Mouse (Mus musculus) heart, embryonic 12.5 days (tissue): ENCODE results near the gene Cadm2. TPM values are rescaled to one million over a fixed set of nuclear protein-coding genes. Genes with fewer than 3 reads are reported as not detected.

Experiments
- ATAC-seq: fragments of 200-750 bp; cut with Nextera tagmentation; 2 replicates; pipeline ENCODE4 v1.8.0; 2017; ENCODE audit warnings: moderate TSS enrichment, moderate library complexity; ENCODE audit not compliant: insufficient number of reproducible peaks, low FRiP score
- H3K27ac ChIP-seq: fragments of 300-500 bp; sonication (generic); 2 replicates; pipeline ENCODE4 v1.5.1; 2016; ENCODE audit warnings: mild to moderate bottlenecking, moderate library complexity; ENCODE audit not compliant: poor library complexity, severe bottlenecking
- H3K27me3 ChIP-seq: fragments of 300-500 bp; sonication (generic); replicated peaks from 2 replicates; pipeline ENCODE4 v1.6.1; 2016; ENCODE audit warnings: mild to moderate bottlenecking, moderate library complexity
- H3K36me3 ChIP-seq: fragments of 300-500 bp; sonication (generic); 2 replicates; pipeline ENCODE4 v1.6.1; 2016; ENCODE audit warnings: mild to moderate bottlenecking, moderate library complexity
- H3K4me1 ChIP-seq: fragments of 300-500 bp; sonication (generic); replicated peaks from 2 replicates; pipeline ENCODE4 v1.6.1; 2016; ENCODE audit warnings: mild to moderate bottlenecking
- H3K4me2 ChIP-seq: fragments of 300-500 bp; sonication (generic); 2 replicates; pipeline ENCODE4 v1.6.1; 2016; ENCODE audit warnings: mild to moderate bottlenecking, moderate library complexity
- H3K4me3 ChIP-seq: fragments of 300-500 bp; sonication (generic); 2 replicates; pipeline ENCODE4 v1.5.1; 2016; ENCODE audit warnings: mild to moderate bottlenecking
- H3K9ac ChIP-seq: fragments of 300-500 bp; sonication (generic); 2 replicates; pipeline ENCODE4 v1.6.1; 2016; ENCODE audit warnings: mild to moderate bottlenecking, moderate library complexity
- H3K9me3 ChIP-seq: fragments of 300-500 bp; sonication (generic); replicated peaks from 2 replicates; pipeline ENCODE4 v1.6.1; 2016; ENCODE audit warnings: mild to moderate bottlenecking, moderate library complexity
- WGBS: fragments of 180-500 bp; shearing (Covaris S2); methylation state at CpG from one replicate; pipeline ENCODE4 v1.1.7; 2016; 5-methylcytosine and 5-hydroxymethylcytosine counted together
- polyA plus RNA-seq: library from polyadenylated mRNA; unstranded; fragments of >200 nt; fragmentation: Nextera tagmentation; extraction: Ambion mirVana; gene quantifications from 2 replicates; pipeline ENCODE4 v1.2.1, GENCODE M21; 2016

Cadm2 gene
- polyA plus RNA-seq, 1 experiment from 2014 or later: 0.26 TPM

DNA sequence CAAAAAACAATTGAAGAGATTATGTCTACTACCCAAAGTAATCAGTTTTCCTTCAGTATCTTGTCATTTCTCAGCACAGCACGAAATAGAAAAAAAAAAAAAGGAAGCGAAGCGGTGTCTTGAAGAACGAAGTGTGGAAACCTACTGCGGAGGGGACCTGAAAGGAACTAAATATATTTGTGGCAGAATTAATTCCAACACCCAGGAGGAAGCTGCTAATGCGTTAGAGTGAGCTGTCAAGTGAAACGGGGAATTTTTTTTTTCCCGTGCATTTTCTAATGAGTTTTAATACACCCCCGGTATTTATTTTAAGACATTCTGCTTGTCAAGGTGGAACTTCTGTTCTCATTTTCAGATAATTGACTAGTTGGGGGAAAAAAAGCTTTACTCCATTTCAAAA is 111.6 kb downstream of the Cadm2 start:
- Histone ChIP-seq H3K4me2 (no peak overlapping the region), H3K9me3 (no peaks in the 10 kb centered on the region), H3K9ac (no peak overlapping the region), H3K4me3 (no peak overlapping the region), H3K36me3 (no peaks in the 10 kb centered on the region), H3K4me1 (no peaks in the 10 kb centered on the region), H3K27me3 (no peaks in the 10 kb centered on the region), H3K27ac (no peak overlapping the region)
- 83% methylated on average over 9 of the region's 9 CpGs for WGBS
- no peak for ATAC-seq

DNA sequence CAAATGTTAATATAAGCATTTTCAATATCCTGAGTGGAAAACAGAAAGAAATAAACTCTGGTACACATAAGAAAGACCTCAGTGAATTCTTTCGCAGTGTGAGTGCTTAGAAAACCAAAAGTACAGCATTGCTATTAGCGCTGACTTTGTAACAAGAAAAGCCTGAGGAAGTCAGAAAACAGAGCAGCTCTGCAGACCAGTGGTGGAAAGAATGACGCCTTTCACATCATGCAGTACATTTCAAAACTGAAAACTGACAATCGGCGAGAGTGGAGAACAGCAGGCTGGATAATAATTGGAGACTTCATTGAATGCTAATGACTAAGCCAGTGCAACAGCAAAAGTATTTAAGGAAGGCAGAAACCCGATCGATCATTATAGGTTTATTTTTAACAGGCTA is 138.2 kb downstream of the Cadm2 start:
- 77% methylated on average over 7 of the region's 7 CpGs for WGBS
- Histone ChIP-seq H3K4me3 (no peak overlapping the region), H3K4me2 (no peak overlapping the region), H3K27me3 (no peaks in the 10 kb centered on the region), H3K9me3 (no peaks in the 10 kb centered on the region), H3K9ac (no peak overlapping the region), H3K36me3 (no peaks in the 10 kb centered on the region), H3K4me1 (no peaks in the 10 kb centered on the region), H3K27ac (no peak overlapping the region)
- no peak for ATAC-seq

GRCm38 (mm10) chr16:67467041-67467440 is 153.7 kb downstream of the Cadm2 start:
- WGBS: 80% methylated on average over 3 of the region's 3 CpGs
- ATAC-seq: no peak

DNA sequence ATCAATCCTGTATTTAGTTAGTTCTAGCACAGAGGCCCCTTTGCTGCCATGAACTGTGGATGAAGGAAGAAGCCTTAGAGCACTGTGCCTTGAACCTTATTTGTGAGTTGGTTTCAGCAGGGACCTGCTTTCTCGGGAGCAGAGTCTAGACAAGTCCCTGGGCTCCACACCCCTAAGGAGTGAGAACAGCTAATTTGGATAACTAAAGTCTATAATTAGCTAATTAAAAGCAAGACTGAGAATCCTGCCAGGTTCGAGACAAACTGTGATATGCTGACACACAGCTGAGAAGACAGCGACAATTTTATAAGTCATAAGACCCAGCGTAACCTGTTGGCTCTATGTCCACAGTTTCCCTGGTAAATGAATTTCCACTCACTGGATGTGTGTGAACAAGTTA is 184.4 kb downstream of the Cadm2 start:
- 76% methylated on average over 4 of the region's 4 CpGs for WGBS
- Histone ChIP-seq H3K9me3 (0 out of 2 replicates have a peak, but pooled peaks cover 3% of the 10 kb centered on the region), H3K27ac (no peak overlapping the region), H3K4me2 (no peak overlapping the region), H3K4me1 (no peaks in the 10 kb centered on the region), H3K4me3 (no peak overlapping the region), H3K36me3 (no peaks in the 10 kb centered on the region), H3K27me3 (no peaks in the 10 kb centered on the region), H3K9ac (no peak overlapping the region)
- no peak for ATAC-seq

More at GRCm38 (mm10) chr16:67467041-67467440, 153.7 kb downstream of the Cadm2 start:
- no peaks in the 10 kb centered on the region for H3K27me3 ChIP-seq
- H3K9me3 ChIP-seq: no peaks in the 10 kb centered on the region
- H3K4me1 ChIP-seq: no peaks in the 10 kb centered on the region
- H3K9ac ChIP-seq: no peak overlapping the region
- no peaks in the 10 kb centered on the region for H3K36me3 ChIP-seq
- no peak overlapping the region for H3K4me3 ChIP-seq
- H3K4me2 ChIP-seq: no peak overlapping the region
- H3K27ac ChIP-seq: no peak overlapping the region

GRCm38 (mm10) chr16:67425371-67425770 is 195.3 kb downstream of the Cadm2 start:
- WGBS: 88% methylated on average over 1 of the region's 1 CpGs
- H3K9me3 ChIP-seq: no peaks in the 10 kb centered on the region

DNA sequence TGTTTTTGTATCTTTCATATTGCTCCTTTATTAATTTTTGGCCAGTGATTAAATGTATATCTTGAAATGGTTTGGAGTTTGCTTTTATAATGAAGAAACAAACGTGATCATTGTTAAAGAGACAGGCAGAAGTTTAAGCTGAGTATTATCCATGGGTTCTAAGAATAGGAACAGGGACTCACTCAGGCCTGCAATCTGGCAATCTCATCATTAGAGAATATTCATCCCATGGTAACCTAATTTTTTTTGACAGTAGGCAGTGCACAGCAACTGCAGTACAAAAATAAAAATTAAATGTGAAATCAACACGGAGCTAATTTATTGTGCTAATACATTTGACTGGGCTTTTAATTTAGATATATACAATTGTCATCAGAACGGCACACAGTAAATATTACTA is 209.8 kb downstream of the Cadm2 start:
- H3K9me3 ChIP-seq: no peaks in the 10 kb centered on the region
- H3K36me3 ChIP-seq: no peaks in the 10 kb centered on the region
- no peak overlapping the region for H3K4me3 ChIP-seq
- 64% methylated on average over 3 of the region's 3 CpGs for WGBS
- H3K27me3 ChIP-seq: no peaks in the 10 kb centered on the region
- H3K9ac ChIP-seq: no peak overlapping the region
- H3K27ac ChIP-seq: no peak overlapping the region
- no peaks in the 10 kb centered on the region for H3K4me1 ChIP-seq
- no peak overlapping the region for H3K4me2 ChIP-seq
- no peak for ATAC-seq

More at GRCm38 (mm10) chr16:67425371-67425770, 195.3 kb downstream of the Cadm2 start:
- no peak overlapping the region for H3K27ac ChIP-seq
- H3K36me3 ChIP-seq: no peaks in the 10 kb centered on the region
- no peak overlapping the region for H3K4me2 ChIP-seq
- H3K4me1 ChIP-seq: no peaks in the 10 kb centered on the region
- no peaks in the 10 kb centered on the region for H3K27me3 ChIP-seq
- no peak for ATAC-seq
- H3K4me3 ChIP-seq: no peak overlapping the region
- no peak overlapping the region for H3K9ac ChIP-seq

DNA sequence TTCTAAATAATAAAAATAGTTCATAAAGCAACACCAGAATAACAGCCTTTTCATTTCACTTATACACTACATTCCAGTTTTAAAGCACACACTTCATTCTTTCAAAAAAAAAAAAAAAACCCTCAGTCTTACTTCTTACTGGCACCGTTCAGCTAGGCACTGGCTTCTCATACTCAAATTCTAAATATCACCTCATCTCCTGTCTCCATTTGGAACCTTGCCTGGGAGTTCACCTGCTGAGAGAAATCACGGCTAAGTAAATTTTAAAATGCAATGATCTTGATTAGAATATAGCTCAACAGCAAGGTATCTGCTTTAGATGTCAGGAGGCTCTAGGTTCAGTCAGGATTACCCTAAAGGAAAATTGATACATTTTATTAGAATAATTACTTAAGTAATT is 210.2 kb downstream of the Cadm2 start:
- Histone ChIP-seq H3K36me3 (no peaks in the 10 kb centered on the region), H3K27ac (no peak overlapping the region), H3K27me3 (no peaks in the 10 kb centered on the region), H3K4me3 (no peak overlapping the region), H3K9me3 (no peaks in the 10 kb centered on the region), H3K9ac (no peak overlapping the region), H3K4me1 (no peaks in the 10 kb centered on the region), H3K4me2 (no peak overlapping the region)
- no peak for ATAC-seq
- WGBS: 67% methylated on average over 2 of the region's 2 CpGs

DNA sequence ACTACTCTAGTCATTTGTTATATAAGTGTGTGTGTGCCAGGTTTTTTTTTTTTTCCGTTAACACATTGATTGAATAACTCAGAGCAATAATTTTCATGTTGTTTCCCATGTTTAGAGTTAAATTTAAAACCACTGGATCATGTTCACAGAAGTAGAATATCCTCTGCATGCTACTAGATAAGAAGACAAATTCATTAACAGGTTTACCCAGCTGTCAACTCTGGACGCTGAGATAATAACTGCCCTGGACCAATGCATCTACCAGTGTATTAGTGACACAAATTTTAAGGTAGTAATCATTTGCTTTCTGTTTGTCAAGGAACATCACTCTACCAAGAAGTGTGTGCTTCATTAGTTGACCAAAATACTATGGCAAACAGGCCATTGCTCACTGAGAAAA is 253.0 kb downstream of the Cadm2 start:
- Histone ChIP-seq H3K27ac (no peak overlapping the region), H3K4me3 (no peak overlapping the region), H3K36me3 (no peaks in the 10 kb centered on the region), H3K9ac (no peak overlapping the region), H3K4me2 (no peak overlapping the region), H3K27me3 (no peaks in the 10 kb centered on the region), H3K9me3 (no peaks in the 10 kb centered on the region), H3K4me1 (no peaks in the 10 kb centered on the region)
- no peak for ATAC-seq
- WGBS: 66% methylated on average over 2 of the region's 2 CpGs

DNA sequence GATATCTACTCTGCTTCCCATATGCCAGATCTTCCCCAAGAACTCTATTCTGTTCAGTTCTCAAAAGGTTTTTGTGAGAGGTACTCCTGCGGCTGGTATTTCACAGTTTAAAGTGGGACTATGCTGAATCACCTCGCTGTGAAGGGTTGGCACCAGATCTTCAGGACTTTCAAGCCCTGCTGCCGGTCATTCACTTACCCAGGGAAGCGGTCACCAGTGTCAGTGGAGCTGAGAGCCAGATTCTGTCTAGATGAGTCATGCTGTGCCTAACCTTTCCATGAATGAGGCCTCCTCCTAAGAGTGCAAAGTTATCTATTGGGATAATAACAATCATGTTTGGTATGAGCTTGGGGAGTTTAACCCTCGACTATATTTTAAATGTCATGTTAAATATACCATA is 272.7 kb downstream of the Cadm2 start:
- no peak for ATAC-seq
- Histone ChIP-seq H3K4me2 (no peak overlapping the region), H3K27ac (no peak overlapping the region), H3K4me3 (no peak overlapping the region), H3K27me3 (no peaks in the 10 kb centered on the region), H3K4me1 (no peaks in the 10 kb centered on the region), H3K9me3 (no peaks in the 10 kb centered on the region), H3K9ac (no peak overlapping the region), H3K36me3 (no peaks in the 10 kb centered on the region)
- WGBS: 64% methylated on average over 5 of the region's 5 CpGs

- no peaks in the 10 kb centered on the region for H3K9me3 ChIP-seq
- H3K4me3 ChIP-seq: no peak overlapping the region
- no peak for ATAC-seq
- no peak overlapping the region for H3K4me2 ChIP-seq
- H3K9ac ChIP-seq: no peak overlapping the region
- H3K27ac ChIP-seq: no peak overlapping the region
- no peaks in the 10 kb centered on the region for H3K4me1 ChIP-seq
- H3K36me3 ChIP-seq: no peaks in the 10 kb centered on the region
- H3K27me3 ChIP-seq: no peaks in the 10 kb centered on the region
Measured at GRCm38 (mm10) chr16:67347561-67347960, 273.1 kb downstream of the Cadm2 start.

- Histone ChIP-seq H3K9me3 (no peaks in the 10 kb centered on the region), H3K9ac (no peak overlapping the region), H3K27me3 (no peaks in the 10 kb centered on the region), H3K4me2 (no peak overlapping the region), H3K4me1 (no peaks in the 10 kb centered on the region), H3K27ac (no peak overlapping the region), H3K36me3 (no peaks in the 10 kb centered on the region), H3K4me3 (no peak overlapping the region)
- 67% methylated on average over 10 of the region's 10 CpGs for WGBS
- ATAC-seq: no peak
Measured at GRCm38 (mm10) chr16:67346621-67347290, 274.0 kb downstream of the Cadm2 start.

GRCm38 (mm10) chr16:67344194-67344593 is 276.5 kb downstream of the Cadm2 start:
- Histone ChIP-seq H3K4me2 (no peak overlapping the region), H3K9me3 (no peaks in the 10 kb centered on the region), H3K9ac (no peak overlapping the region), H3K4me3 (no peak overlapping the region), H3K27me3 (no peaks in the 10 kb centered on the region), H3K4me1 (no peaks in the 10 kb centered on the region), H3K36me3 (no peaks in the 10 kb centered on the region), H3K27ac (no peak overlapping the region)
- 62% methylated on average over 5 of the region's 5 CpGs for WGBS
- no peak for ATAC-seq
